Mouse (Mus musculus): ENCODE data around the gene Dcst1. TPM values are rescaled to one million over a fixed set of nuclear protein-coding genes. Genes with fewer than 3 reads are reported as not detected.

Dcst1 gene
- polyA plus RNA-seq, 1 experiment from 2014 or later: 0.09 TPM

DNA sequence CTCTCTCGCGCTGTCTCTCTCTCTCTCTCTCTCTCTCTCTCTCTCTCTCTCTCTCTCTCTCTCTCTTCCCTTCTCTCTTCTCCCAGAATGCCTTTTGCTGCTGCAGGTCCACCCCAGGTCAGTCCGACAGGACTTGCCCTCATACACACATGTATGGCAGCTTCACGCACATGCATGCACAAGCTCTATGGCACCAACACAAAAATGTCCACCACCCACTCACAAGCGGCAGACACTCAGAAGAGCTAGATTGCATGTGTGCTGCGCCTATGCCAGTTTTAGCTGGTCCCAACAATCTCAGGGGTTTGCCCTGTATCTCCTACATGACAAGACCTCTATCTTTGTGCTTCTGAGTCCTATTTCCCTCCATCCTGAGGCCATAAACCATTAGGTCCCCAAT is 47.8 kb downstream of the Dcst1 start:
- no peak overlapping the region for H3K27ac ChIP-seq (ENCODE audit: poor library complexity, severe bottlenecking)
- H3K4me1 ChIP-seq (replicated peaks): peaks cover 59% of the 10 kb centered on the region

DNA sequence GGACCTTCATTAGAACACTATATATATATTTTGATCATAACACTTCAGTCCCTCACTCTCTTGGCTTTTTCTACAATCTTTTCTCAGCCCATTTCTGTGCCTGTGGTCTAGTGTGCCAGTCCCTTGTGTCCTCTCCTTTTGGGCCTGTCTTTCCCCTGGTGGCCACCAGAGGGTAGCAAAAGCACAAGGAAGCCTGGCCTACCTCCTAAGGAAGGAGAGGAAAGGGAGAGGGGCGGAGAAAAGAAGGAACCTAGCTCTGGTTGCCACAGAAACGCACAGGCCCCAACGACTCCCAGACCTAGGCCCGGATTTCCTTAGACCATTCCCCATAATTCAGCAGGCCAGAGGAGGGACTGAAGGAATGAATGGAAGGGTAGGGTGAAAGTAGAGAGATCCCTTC is 48.2 kb downstream of the Dcst1 start:
- no peak overlapping the region for H3K27ac ChIP-seq (ENCODE audit: poor library complexity, severe bottlenecking)

More for the DNA sequence above, 47.8 kb downstream of the Dcst1 start:
- no peak for ATAC-seq (ENCODE audit: insufficient number of reproducible peaks, low FRiP score)
- Histone ChIP-seq H3K9me3 (replicated peaks) (no peaks in the 10 kb centered on the region), H3K4me3 (no peak overlapping the region), H3K4me2 (0 out of 2 replicates have a peak overlapping the region, but pooled peaks have one; percentile 8), H3K9ac (peak overlapping the region; percentile 50), H3K36me3 (no peaks in the 10 kb centered on the region), H3K27me3 (replicated peaks) (peaks cover 58% of the 10 kb centered on the region)
- 60% methylated on average over 6 of the region's 6 CpGs for WGBS

DNA sequence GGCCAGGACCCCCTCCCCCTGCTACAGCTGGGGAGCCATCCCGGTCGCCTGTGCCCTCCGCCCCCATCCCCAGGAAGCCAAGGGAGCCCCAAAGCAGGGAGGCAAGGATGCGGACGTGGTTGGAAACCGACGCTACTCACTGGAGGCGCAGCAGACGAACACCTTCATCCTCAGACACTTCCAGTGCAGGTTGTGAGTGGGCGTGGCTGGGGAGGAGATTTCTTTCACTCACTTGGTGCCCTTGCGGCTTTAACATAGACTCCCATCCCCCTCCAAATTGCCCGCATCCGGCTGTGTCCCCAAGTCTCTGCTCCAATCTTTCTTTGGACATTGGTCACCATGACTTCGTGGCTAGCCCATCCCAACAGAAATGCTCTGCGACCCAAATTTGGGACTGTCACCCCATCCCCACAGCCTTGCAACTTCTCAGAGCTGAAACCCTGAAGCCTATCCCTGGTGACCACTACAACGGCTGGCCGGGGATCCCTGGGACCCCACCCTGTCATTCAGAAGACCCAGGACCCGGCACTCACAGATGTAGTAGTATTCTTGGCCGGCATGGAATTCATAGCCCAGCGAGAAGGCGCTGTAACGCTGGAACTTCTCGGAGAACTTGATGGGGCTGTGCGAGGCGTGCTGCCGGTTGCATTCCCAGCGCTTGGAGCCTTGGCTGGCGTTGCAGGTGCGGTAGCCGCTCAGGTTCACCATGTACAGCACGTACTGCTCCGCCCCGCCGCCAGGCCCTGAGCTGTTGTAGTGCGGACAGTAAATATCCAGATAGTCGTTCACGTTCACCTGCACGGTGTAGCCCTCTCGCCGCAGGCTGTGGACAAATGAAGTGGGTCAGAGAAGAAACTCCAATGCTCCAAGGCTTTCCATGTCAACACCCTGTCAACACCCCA is 48.9 kb downstream of the Dcst1 start:
- Histone ChIP-seq H3K4me1 (replicated peaks) (peaks cover 49% of the 10 kb centered on the region), H3K9me3 (replicated peaks) (no peaks in the 10 kb centered on the region), H3K36me3 (no peaks in the 10 kb centered on the region), H3K27ac (ENCODE audit: poor library complexity, severe bottlenecking) (no peak overlapping the region), H3K4me3 (peak overlapping the region; percentile 35), H3K4me2 (peak overlapping the region; percentile 70), H3K9ac (peak overlapping the region; percentile 53), H3K27me3 (replicated peaks) (peaks cover 48% of the 10 kb centered on the region)
- peak; percentile 10; the same call in 1 of the 2 replicates for ATAC-seq (ENCODE audit: insufficient number of reproducible peaks, low FRiP score)
- 20% methylated on average over 40 of the region's 40 CpGs for WGBS

More for the DNA sequence above, 48.2 kb downstream of the Dcst1 start:
- peak overlapping the region; percentile 70; the same call in 1 of the 2 replicates for H3K4me2 ChIP-seq
- peaks cover 55% of the 10 kb centered on the region for H3K4me1 ChIP-seq (replicated peaks)
- no peaks in the 10 kb centered on the region for H3K9me3 ChIP-seq (replicated peaks)
- WGBS: 0% methylated on average over 4 of the region's 4 CpGs
- peak overlapping the region; percentile 50 for H3K9ac ChIP-seq
- no peaks in the 10 kb centered on the region for H3K36me3 ChIP-seq
- H3K4me3 ChIP-seq: no peak overlapping the region
- peaks cover 54% of the 10 kb centered on the region for H3K27me3 ChIP-seq (replicated peaks)
- peak; percentile 12; the same call in 1 of the 2 replicates for ATAC-seq (ENCODE audit: insufficient number of reproducible peaks, low FRiP score)

DNA sequence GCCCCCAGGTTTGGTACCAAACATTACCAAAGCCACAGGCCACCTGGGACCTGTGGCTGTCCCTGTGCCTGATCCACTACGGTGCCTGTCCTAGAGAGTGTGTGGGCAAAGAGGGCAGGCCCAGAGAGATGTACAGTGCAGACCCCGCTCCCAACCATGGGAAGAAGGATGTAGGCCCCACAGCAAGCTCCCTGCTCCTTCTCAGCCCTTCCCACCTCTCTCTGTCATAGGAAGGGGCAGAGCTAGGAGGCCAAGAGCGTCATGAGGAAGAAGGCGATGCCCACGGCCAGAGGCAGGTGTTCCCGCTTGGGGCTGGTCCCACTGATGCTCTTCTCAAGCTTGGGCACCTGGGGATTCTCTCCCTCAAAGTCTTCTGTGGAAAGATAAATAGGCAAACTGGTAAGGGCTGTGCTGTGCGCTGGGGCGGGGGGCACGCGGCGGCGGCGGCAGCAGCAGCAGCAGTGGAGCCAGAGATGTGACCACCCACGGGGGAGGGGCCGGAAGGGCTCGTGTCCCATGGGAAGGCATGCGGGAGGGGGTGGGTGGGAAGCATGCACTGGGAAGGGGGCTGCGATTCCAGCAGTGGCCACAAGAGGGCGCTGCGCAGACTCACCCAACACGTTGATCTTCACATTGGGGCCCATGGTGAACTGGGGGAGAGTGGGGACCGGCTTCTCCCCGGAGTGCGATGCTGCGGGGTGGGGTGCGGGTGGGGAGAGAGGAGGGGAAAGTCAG is 49.7 kb downstream of the Dcst1 start:
- no peak overlapping the region for H3K27ac ChIP-seq (ENCODE audit: poor library complexity, severe bottlenecking)
- H3K9ac ChIP-seq: peak overlapping the region; percentile 53
- peak; percentile 37; the same call in 1 of the 2 replicates for ATAC-seq (ENCODE audit: insufficient number of reproducible peaks, low FRiP score)
- peaks cover 40% of the 10 kb centered on the region for H3K4me1 ChIP-seq (replicated peaks)
- H3K27me3 ChIP-seq (replicated peaks): peaks cover 39% of the 10 kb centered on the region
- peak overlapping the region; percentile 35 for H3K4me3 ChIP-seq
- no peaks in the 10 kb centered on the region for H3K36me3 ChIP-seq
- no peaks in the 10 kb centered on the region for H3K9me3 ChIP-seq (replicated peaks)
- H3K4me2 ChIP-seq: peak overlapping the region; percentile 70
- 5% methylated on average over 25 of the region's 26 CpGs for WGBS

DNA sequence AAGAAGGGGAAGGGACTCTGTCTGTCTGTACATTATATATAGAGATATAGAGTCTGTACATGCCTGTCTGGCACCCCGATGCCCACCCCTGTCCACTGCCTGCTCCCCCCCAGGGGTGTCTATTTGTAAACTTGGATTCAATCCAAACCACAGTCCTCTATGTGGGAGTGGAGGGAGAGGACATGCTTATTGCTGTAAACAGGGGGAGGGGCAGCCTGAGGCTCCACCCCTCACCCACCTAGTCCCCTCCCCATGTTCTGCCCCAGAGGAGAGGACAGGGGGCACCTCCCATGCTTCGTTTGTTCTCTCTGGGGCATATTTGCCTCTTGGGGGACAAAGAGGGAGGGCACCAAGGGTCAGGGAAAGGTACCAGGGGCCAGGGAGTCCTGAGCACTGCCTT is 50.3 kb downstream of the Dcst1 start:
- peak; percentile 13; the same call in 1 of the 2 replicates for ATAC-seq (ENCODE audit: insufficient number of reproducible peaks, low FRiP score)
- Histone ChIP-seq H3K4me3 (no peak overlapping the region), H3K9me3 (replicated peaks) (no peaks in the 10 kb centered on the region), H3K9ac (peak overlapping the region; percentile 53; the same call in 1 of the 2 replicates), H3K36me3 (no peaks in the 10 kb centered on the region), H3K27me3 (replicated peaks) (peaks cover 34% of the 10 kb centered on the region), H3K4me2 (peak overlapping the region; percentile 70), H3K4me1 (replicated peaks) (peaks cover 35% of the 10 kb centered on the region), H3K27ac (ENCODE audit: poor library complexity, severe bottlenecking) (no peak overlapping the region)
- 43% methylated on average over 2 of the region's 2 CpGs for WGBS

DNA sequence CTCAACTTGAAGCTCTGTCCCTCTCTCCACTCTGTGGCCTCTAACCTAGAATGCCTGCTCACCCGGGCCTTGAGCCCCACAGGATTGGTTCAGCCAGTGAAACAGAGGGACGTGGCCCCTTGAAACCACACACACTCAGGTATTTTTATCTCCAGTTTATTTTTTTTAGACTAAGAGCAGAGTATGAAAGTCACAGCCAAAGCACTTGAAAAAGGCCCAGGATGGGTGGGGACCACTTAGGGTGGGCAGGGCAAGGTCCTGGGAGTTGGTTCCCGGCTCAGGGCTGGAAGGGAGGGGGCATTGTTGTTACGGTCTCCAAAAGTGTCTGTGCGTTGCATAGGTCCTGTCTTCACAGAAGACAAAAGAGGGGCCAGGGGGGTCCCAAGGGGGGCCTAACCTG is 50.7 kb downstream of the Dcst1 start:
- H3K4me3 ChIP-seq: no peak overlapping the region
- 51% methylated on average over 5 of the region's 5 CpGs for WGBS
- no peak overlapping the region for H3K9ac ChIP-seq
- H3K36me3 ChIP-seq: no peaks in the 10 kb centered on the region
- H3K27ac ChIP-seq (ENCODE audit: poor library complexity, severe bottlenecking): no peak overlapping the region; the same call in 1 of the 2 replicates
- no peak overlapping the region for H3K4me2 ChIP-seq
- ATAC-seq (ENCODE audit: insufficient number of reproducible peaks, low FRiP score): no peak
- peaks cover 29% of the 10 kb centered on the region for H3K27me3 ChIP-seq (replicated peaks)
- H3K4me1 ChIP-seq (replicated peaks): peaks cover 30% of the 10 kb centered on the region
- no peaks in the 10 kb centered on the region for H3K9me3 ChIP-seq (replicated peaks)

DNA sequence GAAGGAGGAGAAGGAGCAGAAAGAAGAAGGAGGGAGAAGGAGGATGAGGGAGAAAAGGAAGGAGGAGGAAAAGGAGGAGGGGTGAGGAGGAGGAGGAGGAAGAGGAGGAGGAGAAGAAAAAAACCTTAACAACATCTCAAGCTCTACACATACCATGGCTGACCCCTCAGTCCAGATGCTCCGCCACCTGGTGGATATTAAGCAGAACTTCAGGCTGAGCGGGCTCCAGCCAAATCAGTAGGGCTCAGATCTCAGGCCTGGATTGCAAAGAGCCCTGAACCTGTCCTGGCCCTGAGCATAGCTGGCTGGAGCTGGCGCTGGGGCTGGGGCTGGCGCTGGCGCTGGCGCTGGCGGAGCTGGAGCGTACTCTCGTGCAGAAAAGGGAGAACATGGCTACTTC is 57.0 kb downstream of the Dcst1 start:
- Histone ChIP-seq H3K4me1 (replicated peaks) (no peaks in the 10 kb centered on the region), H3K36me3 (no peaks in the 10 kb centered on the region), H3K4me3 (no peak overlapping the region), H3K4me2 (no peak overlapping the region), H3K9me3 (replicated peaks) (no peaks in the 10 kb centered on the region), H3K27ac (ENCODE audit: poor library complexity, severe bottlenecking) (no peak overlapping the region), H3K9ac (no peak overlapping the region), H3K27me3 (replicated peaks) (0 out of 2 replicates have a peak, but pooled peaks cover 5% of the 10 kb centered on the region)
- peak; percentile 79 for ATAC-seq (ENCODE audit: insufficient number of reproducible peaks, low FRiP score)
- 4% methylated on average over 9 of the region's 9 CpGs for WGBS

DNA sequence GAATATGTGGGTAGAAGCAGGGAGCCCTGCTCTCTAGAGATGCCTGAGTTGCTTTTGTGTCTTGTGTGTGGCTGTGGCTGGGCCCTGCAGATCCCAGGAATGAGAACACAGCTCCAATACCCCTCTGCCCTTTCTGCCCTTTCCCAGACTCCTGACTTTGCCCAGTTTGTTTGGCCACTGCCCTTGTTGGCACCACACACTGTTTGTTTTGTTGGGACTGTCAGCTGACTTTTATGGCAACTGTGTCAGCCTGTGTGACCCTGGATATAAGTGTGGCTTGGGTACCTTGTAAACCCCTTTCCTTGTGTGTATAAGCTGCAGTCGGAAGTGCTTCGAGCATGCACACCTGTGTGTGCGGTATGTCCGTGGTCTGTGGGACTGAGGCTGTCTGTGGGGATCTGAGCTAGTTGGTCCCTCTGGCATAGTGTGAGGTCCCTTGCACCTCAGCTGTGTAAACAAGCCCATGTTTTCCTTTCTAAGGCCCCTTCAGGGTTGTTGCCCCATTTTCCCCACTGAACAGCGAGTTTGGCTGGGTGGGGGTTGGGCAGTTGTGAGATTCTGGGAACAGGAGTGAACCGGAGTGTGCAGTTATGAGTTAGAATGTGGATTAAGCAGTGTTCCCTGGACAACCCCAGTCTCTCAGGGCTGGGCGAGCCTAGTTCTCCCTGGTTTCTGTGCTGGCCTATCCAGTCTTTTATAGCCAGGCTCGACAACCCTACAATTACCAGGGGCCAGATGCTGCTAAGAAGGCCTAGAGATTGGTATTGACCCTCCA is 59.3 kb downstream of the Dcst1 start:
- ATAC-seq (ENCODE audit: insufficient number of reproducible peaks, low FRiP score): no peak
- Histone ChIP-seq H3K4me3 (no peak overlapping the region), H3K9ac (no peak overlapping the region; the same call in 1 of the 2 replicates), H3K4me2 (no peak overlapping the region), H3K27ac (ENCODE audit: poor library complexity, severe bottlenecking) (no peak overlapping the region), H3K36me3 (no peaks in the 10 kb centered on the region), H3K27me3 (replicated peaks) (0 out of 2 replicates have a peak, but pooled peaks cover 5% of the 10 kb centered on the region), H3K9me3 (replicated peaks) (no peaks in the 10 kb centered on the region), H3K4me1 (replicated peaks) (no peaks in the 10 kb centered on the region)
- 73% methylated on average over 8 of the region's 8 CpGs for WGBS

DNA sequence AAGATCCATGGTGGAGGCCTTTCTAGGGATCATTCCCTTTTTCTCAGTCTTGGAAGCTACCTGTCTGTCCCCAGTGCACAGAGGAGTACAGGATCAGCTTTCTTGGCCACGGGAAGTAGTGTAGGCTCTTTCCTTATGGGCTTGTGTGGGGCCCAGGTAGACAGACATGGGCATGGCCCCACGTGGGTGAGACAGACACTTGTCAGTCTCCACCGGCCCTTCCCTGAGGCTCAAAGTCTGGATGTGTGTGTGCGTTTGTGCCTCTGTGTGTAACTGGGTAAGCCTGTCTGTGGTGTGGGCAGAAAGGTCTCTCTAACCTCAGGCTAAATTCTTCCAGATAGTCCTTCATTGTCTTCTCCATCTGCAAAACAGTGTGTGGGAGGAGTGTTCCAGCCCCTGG is 59.9 kb downstream of the Dcst1 start:
- no peak overlapping the region for H3K4me3 ChIP-seq
- WGBS: 67% methylated on average over 4 of the region's 4 CpGs

DNA sequence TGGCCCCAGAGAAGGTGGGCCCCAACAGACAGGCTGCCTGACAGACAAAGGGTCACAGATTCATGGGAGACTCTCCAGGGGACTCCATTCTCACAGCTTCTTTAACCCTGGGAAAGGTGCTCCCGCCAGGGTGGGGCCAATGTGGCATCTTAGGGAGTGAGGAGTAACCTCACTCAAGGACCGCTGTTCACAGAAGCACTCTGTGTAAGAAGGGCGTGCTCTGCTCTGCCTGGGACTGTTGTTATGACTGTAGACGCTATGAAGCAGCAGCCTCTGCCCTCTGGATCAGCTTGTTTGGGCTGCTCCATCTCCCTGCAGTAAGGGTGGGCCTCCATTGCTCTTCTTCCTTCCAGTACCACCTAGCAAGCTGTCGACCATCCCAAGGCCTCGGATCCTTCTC is 60.6 kb downstream of the Dcst1 start:
- 0 out of 2 replicates have a peak, but pooled peaks cover 5% of the 10 kb centered on the region for H3K27me3 ChIP-seq (replicated peaks)
- H3K4me1 ChIP-seq (replicated peaks): no peaks in the 10 kb centered on the region
- H3K9me3 ChIP-seq (replicated peaks): no peaks in the 10 kb centered on the region
- no peak overlapping the region for H3K4me3 ChIP-seq
- no peak overlapping the region for H3K4me2 ChIP-seq
- ATAC-seq (ENCODE audit: insufficient number of reproducible peaks, low FRiP score): no peak
- no peak overlapping the region for H3K27ac ChIP-seq (ENCODE audit: poor library complexity, severe bottlenecking)
- WGBS: 63% methylated on average over 6 of the region's 6 CpGs
- H3K9ac ChIP-seq: no peak overlapping the region
- no peaks in the 10 kb centered on the region for H3K36me3 ChIP-seq

More for the DNA sequence above, 59.9 kb downstream of the Dcst1 start:
- Histone ChIP-seq H3K9me3 (replicated peaks) (no peaks in the 10 kb centered on the region), H3K4me1 (replicated peaks) (no peaks in the 10 kb centered on the region), H3K9ac (no peak overlapping the region), H3K36me3 (no peaks in the 10 kb centered on the region), H3K27me3 (replicated peaks) (0 out of 2 replicates have a peak, but pooled peaks cover 5% of the 10 kb centered on the region), H3K27ac (ENCODE audit: poor library complexity, severe bottlenecking) (no peak overlapping the region), H3K4me2 (no peak overlapping the region)
- ATAC-seq (ENCODE audit: insufficient number of reproducible peaks, low FRiP score): no peak

Data from heart, embryonic 12.5 days (tissue).